Mouse (Mus musculus): ENCODE results near the gene Atg16l2.
A peak's percentile ranks its signal among the peaks of the same experiment; 100 is the strongest.

Gene Atg16l2

DNA sequence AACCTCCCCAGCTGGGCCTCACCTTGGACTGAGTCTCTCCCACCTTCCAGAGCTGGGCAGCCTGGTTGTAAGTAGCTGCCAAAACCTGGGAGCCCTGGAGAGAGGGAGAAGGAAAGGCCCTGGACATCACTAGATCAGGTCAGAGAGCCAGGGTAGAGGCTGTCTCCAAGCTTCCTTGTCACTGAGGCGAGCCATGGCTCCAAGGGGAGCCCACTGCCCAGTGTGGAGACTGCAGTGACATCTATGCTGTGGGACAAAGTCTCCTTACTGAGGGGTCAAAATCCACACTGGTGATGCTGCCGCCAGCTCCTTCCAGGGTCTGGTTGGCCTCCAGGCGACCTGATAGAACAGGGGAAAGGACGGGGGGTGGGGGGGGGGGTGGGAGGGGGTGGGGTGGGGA, 10.0 kb downstream of the Atg16l2 start:
- DNase-seq (ENCODE audit: low read depth, low spot score): no peak

DNA sequence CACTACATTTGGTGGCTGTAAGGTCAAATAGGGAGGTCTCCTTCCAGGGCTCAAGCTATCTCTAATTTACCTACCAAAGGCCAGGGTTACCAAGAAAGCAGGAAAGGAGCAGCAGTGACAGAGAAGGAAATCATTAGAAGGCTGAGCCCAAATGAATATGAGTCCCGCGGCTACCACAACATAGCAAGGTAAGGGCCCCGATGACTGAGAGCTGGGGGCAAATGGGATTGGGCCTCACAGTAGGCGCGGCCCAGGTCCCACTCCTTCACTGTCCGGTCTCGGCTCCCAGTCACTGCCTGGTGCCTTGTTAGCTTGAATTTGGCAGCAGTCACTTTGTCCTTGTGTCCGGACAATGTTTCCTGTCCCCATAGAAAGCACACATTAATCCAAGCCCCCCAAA, 10.4 kb downstream of the Atg16l2 start:
- DNase-seq (ENCODE audit: low read depth, low spot score): no peak

GRCm38 (mm10) chr7:101291211-101291610, 10.8 kb downstream of the Atg16l2 start:
- DNase-seq (ENCODE audit: low read depth, low spot score): no peak

- no peak for DNase-seq (ENCODE audit: low read depth, low spot score)
Observed at GRCm38 (mm10) chr7:101290401-101290800, 11.7 kb downstream of the Atg16l2 start.

DNA sequence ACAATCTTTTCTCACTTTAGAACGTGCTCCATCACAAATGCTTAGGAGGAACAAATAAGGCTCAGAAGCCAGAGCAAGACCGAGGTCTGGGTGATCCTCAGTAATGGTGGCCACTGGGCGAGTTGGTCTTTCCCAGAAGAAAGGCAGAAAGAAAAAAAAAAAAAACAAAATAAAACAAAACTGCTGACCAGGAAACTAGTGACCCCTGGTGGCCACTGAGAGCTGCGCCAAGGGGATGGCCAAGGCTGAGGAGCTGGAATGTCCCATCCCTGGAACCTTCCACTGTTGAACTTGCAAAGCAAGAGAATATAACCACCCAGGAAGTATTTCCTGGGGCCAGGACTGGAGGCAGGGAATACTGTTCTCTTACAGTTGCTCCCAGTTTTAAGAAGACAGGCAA, 13.6 kb downstream of the Atg16l2 start:
- DNase-seq (ENCODE audit: low read depth, low spot score): no peak

- DNase-seq (ENCODE audit: low read depth, low spot score): no peak
Observed at GRCm38 (mm10) chr7:101287820-101288219, 14.2 kb downstream of the Atg16l2 start.

DNA sequence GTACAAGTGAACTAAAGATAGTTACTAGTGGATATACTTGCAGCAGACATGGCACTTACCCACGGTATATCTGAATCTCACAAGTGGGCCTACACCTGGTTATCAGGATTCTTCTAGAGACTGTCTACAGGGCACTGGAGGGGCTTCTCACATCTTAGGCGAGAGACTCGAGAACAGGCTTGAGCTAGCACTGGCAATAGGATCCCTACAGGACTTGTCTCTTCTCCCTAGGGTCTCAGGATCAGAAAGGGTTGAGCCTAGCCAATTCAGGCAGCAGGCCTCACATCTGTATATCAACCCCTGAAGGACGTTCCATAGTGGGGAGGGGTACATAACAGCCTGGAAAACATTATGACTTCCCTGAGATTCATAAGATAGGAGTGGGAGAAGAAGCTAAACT, 15.2 kb downstream of the Atg16l2 start:
- DNase-seq (ENCODE audit: low read depth, low spot score): no peak

GRCm38 (mm10) chr7:101284504-101284903, 17.5 kb downstream of the Atg16l2 start:
- DNase-seq (ENCODE audit: low read depth, low spot score): no peak

DNA sequence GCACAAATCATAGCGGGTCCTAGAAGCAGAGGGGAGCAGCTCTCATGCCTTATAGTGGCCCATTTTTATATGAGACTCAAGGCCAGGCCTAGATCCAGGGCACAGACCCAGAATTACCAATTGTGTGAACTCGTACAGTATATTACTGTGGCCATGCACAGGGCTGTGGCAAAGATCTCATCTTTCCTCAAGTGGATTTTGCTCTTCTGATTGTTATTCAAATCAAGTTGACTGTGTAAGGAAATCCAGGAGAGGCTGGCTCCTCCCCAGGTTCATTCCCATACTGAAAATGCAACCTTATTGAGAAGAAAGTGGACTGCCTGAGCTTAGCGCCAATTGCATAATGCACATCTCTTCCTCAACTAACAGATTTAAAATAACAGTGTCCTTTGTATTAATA, 19.3 kb downstream of the Atg16l2 start:
- no peak for DNase-seq (ENCODE audit: low read depth, low spot score)

DNA sequence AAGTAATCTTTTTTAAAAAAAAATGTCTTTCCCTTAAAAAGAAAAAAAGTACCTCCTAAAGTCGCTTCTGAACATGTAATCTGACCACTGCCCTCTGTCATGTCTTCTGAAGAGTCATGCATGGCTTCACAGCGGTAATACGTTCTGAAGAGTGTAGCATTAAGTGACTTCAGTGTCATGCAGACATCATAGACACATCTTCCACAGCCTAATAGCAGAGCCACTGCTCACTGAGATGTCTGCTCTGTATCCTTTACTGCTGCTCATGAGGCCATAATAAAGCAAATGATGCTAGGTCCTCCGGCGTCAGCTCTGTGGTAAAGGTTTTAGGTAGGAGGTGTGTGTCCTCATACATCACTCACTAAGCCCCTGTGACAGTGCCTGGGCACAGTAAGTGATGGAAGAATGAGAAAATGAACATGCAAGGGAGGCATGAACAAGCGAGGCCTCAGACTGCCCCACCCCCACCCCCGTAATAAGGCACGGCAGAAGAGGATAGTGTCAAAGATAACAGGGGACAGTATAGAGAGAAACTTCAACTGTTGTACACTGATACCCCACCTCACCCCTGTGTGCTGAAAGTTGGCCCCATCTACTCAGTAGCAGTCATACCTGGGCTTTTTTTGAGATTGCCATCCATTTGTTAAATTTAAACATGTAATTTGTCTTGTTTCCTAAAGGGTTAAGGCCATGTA, 29.4 kb downstream of the Atg16l2 start:
- DNase-seq (ENCODE audit: low read depth, low spot score): no peak

DNA sequence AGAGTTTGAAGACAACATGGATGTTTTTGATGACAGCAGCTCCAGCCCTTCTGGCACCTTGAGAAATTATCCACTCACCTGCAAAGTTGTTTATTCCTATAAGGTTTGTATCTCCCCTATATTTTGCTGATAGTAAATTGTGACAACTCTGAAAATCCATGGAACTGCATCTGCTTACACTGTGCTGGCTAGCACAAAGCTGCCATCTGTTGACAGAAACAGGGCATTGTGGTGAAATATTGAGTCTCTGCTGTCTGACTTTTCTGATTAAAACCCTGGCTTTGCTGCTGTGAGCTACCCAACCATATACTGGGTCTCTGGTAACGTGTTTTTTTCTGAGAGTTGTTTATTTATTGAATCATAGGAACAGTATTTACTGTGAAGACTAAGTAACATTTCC, 30.4 kb downstream of the Atg16l2 start:
- no peak for DNase-seq (ENCODE audit: low read depth, low spot score)

DNA sequence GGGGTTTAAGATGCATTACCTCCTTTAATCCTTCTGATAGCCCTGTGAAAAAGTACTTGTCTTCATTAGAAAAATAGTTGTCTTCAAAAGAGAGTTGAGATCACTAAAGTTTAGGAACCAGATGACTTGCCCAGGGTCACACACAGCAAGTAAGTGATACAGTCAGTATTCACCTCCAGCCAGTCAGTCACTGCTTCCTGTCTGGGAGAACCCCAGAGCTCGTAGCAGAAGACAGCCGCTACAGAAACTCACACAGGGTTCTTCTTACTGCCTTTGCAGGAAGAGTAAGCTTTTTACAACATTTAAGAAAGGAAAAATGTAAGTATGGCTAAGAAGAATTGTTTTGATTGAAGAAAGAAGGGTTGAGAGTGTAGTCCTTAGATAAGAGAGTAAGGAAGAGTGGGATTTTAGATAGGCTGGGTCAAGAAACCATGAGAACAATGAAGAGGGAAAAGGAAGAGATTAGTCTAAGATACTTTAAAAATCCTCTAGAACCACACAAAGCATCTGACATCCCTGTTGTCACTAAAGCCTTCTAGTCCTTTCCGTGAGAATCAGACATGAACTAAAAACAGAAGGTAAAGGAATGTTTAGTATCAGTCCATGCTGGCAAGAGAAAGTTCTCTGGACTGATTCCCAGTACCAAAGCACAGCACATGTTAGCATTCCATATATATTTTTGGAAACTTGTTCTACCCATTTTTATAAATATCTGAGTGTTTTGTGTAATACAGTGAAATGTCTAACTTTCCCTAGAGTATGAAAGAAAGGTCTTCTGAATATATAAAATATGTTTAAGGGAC, 34.4 kb downstream of the Atg16l2 start:
- DNase-seq (ENCODE audit: low read depth, low spot score): no peak

DNA sequence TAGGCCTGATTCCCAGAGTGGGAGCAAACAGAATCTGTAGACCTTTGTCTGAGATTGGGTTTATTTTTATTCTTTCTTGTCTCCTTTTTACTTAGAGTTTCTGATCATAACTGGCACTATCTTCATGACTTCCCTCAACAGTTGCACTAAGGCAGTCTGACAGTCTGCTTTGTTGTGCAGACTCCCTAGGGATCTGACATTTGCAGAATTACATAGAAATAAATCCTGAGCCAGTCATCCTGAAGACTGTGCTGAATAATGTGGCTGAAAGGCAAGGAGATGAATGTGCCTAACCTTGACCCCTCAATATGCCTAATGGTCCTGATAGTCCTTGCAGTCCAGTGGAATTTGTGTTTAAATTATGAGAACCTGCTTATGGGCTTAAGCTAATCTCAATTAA, 38.5 kb downstream of the Atg16l2 start:
- no peak for DNase-seq (ENCODE audit: low read depth, low spot score)

DNA sequence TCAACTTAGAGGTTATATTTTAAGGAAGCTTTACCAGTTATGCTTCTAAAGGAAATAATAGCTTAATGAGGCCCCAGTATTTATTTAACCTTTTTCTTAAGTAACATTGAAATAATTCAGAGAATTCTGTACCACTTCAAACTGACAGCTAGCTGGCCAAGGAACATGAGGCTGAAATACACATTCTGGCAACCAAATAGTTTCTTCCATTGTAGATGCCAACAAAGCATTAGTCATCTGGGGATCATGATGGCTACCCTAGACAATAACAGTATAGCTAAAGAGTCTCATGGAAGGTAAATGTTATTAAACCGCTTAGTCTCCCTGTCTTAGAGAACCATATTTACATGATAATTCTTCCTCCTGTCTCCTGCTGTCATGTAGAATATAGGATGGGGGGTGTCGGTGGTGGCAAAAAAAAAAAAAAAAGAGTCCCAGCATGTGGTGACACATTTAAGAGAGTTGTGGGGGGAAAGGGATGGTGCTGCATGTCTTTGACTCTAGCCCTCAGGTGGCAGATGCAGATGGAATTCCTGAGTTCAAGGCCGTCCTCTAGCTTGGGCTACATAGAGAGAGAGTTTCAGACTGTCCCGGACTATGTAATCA, 40.0 kb downstream of the Atg16l2 start:
- peak; percentile 15 for DNase-seq (ENCODE audit: low read depth, low spot score)

DNA sequence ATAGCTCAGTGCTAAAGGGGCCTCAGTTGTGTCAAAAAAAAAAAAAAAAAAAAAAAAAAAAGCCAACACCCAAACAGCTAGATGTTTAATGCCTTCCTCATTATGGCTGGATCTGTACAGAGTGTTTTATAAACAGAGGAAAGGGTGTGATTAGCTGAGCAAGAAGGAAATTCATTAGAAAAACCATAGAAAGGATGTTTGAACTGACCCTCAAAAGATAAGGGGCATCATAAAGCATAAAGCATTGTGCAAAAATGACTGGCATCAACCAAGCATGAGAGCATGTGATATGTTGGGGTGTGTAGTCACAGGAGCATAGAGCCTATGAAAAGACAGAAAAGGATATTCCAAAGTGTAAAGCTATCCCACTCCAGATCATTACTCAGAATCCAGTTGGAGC, 43.6 kb downstream of the Atg16l2 start:
- no peak for DNase-seq (ENCODE audit: low read depth, low spot score)

DNA sequence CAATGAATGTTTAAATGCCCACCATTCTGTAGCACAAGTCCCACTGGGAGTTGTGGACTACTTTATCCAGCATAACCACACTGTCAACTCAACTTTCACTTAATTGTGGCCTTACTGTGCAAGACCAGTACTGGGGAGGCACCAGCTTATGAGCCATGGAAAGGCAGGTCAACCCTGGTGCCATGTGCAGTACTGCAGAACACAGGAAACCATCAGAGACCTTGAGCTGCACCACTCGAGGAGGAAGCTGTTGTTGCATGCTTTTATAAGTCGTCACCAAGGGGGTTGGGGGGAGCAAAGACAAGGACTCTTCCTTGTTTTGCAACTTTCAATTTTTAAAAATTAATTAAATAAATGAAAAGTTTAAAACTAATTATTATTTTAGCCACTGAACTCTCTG, 49.0 kb downstream of the Atg16l2 start:
- no peak for DNase-seq (ENCODE audit: low read depth, low spot score)

DNA sequence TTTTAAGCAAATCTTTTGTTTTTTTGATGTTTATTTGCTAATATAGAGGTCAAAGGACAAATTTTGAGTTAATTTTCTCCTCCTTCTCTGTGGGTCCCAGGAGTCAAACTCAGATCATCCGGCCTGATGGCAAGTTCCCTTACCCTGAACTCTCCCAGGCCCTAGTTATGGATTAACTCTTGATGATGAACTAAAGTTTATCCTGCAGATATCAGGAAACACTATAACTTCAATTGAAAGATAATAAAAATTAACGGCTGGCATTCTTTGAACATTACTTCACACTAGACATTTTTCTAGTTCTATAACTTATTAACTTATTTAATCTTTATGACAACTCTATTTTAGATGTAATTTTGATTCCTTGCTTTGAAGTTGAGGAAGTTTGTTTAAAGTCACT, 52.9 kb downstream of the Atg16l2 start:
- DNase-seq (ENCODE audit: low read depth, low spot score): no peak

- DNase-seq (ENCODE audit: low read depth, low spot score): no peak
Observed at GRCm38 (mm10) chr7:101248760-101249159, 53.3 kb downstream of the Atg16l2 start.

- DNase-seq (ENCODE audit: low read depth, low spot score): no peak
Observed at GRCm38 (mm10) chr7:101236712-101237473, 65.2 kb downstream of the Atg16l2 start.

- DNase-seq (ENCODE audit: low read depth, low spot score): no peak
Observed at GRCm38 (mm10) chr7:101232716-101233115, 69.3 kb downstream of the Atg16l2 start.

GRCm38 (mm10) chr7:101231458-101231857, 70.6 kb downstream of the Atg16l2 start:
- DNase-seq (ENCODE audit: low read depth, low spot score): peak; percentile 10

GRCm38 (mm10) chr7:101229336-101229735, 72.7 kb downstream of the Atg16l2 start:
- DNase-seq (ENCODE audit: low read depth, low spot score): no peak
